Mouse (Mus musculus) mature B cell (primary cell): ENCODE results near the gene Zfp36.
"Not testable (repeated sequence)": the region's sequence is repeated elsewhere in the genome, so short reads cannot be mapped to it uniquely, and the experiment has no call there.

Experiments
- in situ Hi-C: fragments of 300-500 bp; cut with MboI; formaldehyde crosslinking; loops from 2 replicates; pipeline ENCODE4 v1.14.3; 2019

The Zfp36 gene

GRCm38 (mm10) chr7:28380237-28381016 is at the start of gene Zfp36:
Zfp36 (minus strand) TSS chr7:28380253.
- in situ Hi-C loops = no loop called here

- in situ Hi-C loops = no loop called here
These were observed 47.7 kb upstream of the Zfp36 start for GRCm38 (mm10) chr7:28427738-28428137.

- in situ Hi-C loops = no loop called here
These were observed 43.0 kb upstream of the Zfp36 start for GRCm38 (mm10) chr7:28423018-28423417.

- in situ Hi-C loops = no loop called here
These were observed 39.4 kb upstream of the Zfp36 start for GRCm38 (mm10) chr7:28419416-28419815.

GRCm38 (mm10) chr7:28418096-28418670 is 38.1 kb upstream of the Zfp36 start:
- in situ Hi-C loops = no loop called here

GRCm38 (mm10) chr7:28417368-28417767 is 37.3 kb upstream of the Zfp36 start:
- in situ Hi-C loops = no loop called here

GRCm38 (mm10) chr7:28412826-28413225 is 32.8 kb upstream of the Zfp36 start:
- in situ Hi-C loops = no loop called here

GRCm38 (mm10) chr7:28410841-28411475 is 30.9 kb upstream of the Zfp36 start:
- in situ Hi-C loops = no loop called here

- in situ Hi-C loops = no loop called here
These were observed 21.9 kb upstream of the Zfp36 start for GRCm38 (mm10) chr7:28401942-28402341.

GRCm38 (mm10) chr7:28401030-28401429 is 21.0 kb upstream of the Zfp36 start:
- in situ Hi-C loops = no loop called here

GRCm38 (mm10) chr7:28398696-28399340 is 18.8 kb upstream of the Zfp36 start:
- in situ Hi-C loops = no loop called here

GRCm38 (mm10) chr7:28398000-28398399 is 17.9 kb upstream of the Zfp36 start:
- in situ Hi-C loops = no loop called here

GRCm38 (mm10) chr7:28395425-28395824 is 15.4 kb upstream of the Zfp36 start:
- in situ Hi-C loops = no loop called here

GRCm38 (mm10) chr7:28393272-28393951 is 13.4 kb upstream of the Zfp36 start:
- in situ Hi-C loops = no loop called here

GRCm38 (mm10) chr7:28392429-28393271 is 12.6 kb upstream of the Zfp36 start, which contains the start of the genes Med29 and Paf1:
Med29 (minus strand) TSS chr7:28392708.
Paf1 (plus strand) TSS chr7:28392951.
- in situ Hi-C loops = no loop called here

GRCm38 (mm10) chr7:28390331-28390730 is 10.3 kb upstream of the Zfp36 start:
- in situ Hi-C loops = no loop called here

- in situ Hi-C loops = not testable (repeated sequence)
These were observed 7.3 kb upstream of the Zfp36 start for GRCm38 (mm10) chr7:28387384-28387783.

GRCm38 (mm10) chr7:28386877-28387276 is 6.8 kb upstream of the Zfp36 start:
- in situ Hi-C loops = not testable (repeated sequence)

GRCm38 (mm10) chr7:28386462-28386861 is 6.4 kb upstream of the Zfp36 start:
- in situ Hi-C loops = no loop called here

GRCm38 (mm10) chr7:28386007-28386406 is 6.0 kb upstream of the Zfp36 start:
- in situ Hi-C loops = no loop called here

- in situ Hi-C loops = no loop called here
These were observed 5.1 kb upstream of the Zfp36 start for GRCm38 (mm10) chr7:28385196-28385595.
